Mouse (Mus musculus): ENCODE data around the gene Enpp7. TPM values are rescaled to one million over a fixed set of nuclear protein-coding genes. Genes with fewer than 3 reads are reported as not detected.

Gene Enpp7
- polyA plus RNA-seq (2012; rRNA removed), result 0.08 and 0.10 TPM in 2 replicates

DNA sequence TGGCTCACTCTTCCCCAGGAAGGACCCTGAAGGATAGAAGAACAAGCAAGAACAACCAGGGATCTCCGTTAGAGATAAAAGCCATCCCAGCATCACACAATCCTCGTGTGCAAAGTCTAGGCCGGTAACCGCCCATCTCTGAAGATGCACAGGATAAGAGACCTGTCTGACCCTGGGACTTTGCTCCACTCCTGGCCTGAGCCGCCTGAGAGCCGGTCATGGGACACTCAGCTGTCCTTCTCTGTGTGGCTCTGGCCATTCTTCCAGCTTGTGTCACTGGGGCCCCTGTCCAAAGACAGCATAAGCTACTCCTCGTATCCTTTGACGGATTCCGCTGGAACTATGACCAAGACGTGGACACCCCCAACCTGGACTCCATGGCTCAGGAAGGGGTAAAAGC, at the start of gene Enpp7:
TSS of gene Enpp7 (plus strand) at position 190 of the 400 bp plus-strand sequence.
- DNase-seq (ENCODE audit: extremely low spot score in 1 of 2, low spot score in 1 of 2), result no peak

DNA sequence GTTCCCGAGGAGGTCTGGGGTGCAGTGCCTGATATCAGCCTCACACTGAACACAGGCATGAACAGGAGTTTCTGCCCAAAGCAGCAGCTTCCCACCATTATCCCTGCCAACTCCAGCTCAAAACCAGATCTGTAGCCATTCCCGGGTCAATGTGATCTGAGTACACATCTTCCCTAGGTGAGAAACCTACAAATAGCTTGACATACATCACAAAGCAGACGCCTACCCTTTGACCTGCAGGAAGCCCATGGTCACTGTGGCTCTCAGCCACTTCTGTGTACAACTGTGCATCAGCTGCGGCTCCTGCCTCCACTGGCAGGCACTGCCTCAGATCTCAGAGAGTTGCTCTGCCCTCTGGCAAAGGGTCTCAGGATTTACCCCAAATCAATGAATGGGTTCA, 48.3 kb upstream of the Enpp7 start:
- no peak for DNase-seq (ENCODE audit: extremely low spot score in 1 of 2, low spot score in 1 of 2)

DNA sequence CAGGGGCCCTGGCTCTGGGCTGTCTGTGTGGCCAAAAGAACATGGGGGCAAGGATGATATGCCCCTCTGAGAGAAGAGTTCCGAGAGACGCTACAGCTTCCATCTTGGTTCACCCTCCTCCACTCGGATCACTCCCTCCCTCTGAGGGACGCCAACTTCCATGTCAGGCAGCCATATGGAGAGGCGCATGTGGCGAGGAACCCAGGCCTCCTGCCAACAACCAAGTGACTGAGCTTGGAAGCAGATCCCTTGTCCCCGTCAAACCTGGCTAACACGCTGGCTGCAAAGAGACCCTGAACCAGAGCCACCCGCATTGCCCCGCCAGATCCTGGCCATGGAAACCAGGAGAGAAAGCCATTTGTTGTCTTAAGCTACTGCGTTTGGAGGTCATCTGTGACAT, 47.4 kb upstream of the Enpp7 start:
- peak; percentile 36 to 80 for DNase-seq (ENCODE audit: extremely low spot score in 1 of 2, low spot score in 1 of 2)

DNA sequence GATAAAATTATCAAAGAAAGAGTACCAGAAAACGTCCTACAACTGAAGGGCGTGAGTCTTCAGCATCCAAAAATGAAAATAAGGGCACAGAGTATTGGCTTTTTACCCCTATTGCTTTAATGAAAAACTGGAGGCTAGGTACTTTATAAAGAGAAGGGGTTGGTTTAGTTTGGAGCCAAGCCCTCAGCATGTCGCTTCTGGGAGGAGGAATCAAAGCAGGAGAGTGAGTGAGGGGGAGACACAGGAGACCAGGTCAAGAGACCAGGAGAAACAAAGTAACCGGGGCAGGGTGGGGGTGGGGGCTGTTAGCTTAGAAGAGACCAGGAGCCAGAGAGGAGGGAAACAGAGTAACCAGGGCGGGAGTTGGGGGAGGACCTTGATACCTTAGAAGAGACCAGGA, 46.7 kb upstream of the Enpp7 start:
- no peak for DNase-seq (ENCODE audit: extremely low spot score in 1 of 2, low spot score in 1 of 2)

DNA sequence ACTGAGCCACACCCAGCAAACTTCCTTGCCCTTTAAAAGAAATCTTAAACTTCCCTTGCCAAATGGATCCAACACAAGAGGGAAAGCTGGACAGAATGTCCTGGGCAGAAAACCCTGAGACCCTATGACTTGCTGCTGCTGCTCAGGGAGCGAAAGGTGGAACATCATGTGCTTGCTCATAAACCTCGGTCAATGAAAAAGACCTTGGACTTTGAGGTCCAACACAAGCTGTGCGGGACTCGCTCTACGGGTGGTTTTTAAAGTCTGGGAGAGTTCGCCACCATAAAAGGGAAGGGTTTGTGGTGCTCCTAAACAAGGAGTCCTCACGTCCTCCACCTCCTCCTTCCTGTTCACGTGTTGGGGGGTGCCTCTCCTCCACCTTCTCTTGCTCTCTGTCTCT, 42.1 kb upstream of the Enpp7 start:
- no peak for DNase-seq (ENCODE audit: extremely low spot score in 1 of 2, low spot score in 1 of 2)

DNA sequence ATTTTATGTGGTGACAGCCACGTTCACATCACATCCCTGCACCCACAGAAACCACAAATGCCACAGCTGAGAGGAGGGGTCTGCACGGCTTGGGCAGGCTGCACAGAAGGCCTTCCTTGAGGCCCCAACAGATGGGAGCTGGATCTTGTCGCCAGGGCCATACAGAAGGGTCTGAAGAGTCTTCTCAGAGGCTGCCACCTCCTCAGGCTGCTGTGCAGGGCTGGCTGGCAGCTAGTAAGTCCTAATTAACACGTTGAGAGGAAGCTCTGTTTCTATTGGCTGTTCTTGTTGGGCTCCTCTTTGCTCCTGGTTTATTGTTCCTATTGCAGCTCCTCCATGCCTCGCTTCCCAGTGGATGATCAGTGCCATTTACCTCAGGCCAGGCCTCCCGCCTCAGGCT, 33.0 kb upstream of the Enpp7 start:
- DNase-seq (ENCODE audit: extremely low spot score in 1 of 2, low spot score in 1 of 2), result no peak

DNA sequence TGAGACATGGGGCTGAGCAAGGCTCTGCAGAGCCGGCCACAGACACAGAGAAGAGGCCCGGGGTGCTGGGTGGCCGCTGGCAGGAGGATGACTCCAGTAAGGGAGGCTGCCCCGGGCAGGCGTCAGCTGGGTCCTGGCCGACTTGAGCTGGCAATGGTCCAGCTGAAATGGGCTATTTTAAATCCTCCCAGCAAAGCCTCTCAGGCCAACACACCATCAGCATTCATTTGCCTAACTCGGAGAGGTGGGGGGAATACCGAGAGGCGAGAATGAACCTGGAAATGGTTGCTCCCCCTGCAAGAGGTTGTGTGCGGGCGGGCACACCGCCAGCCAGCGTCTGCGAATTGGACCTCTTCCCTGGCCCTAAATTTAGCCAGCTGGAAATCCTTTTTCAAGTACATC, 30.9 kb upstream of the Enpp7 start:
- DNase-seq (ENCODE audit: extremely low spot score in 1 of 2, low spot score in 1 of 2), result peak; percentile 20 to 79

DNA sequence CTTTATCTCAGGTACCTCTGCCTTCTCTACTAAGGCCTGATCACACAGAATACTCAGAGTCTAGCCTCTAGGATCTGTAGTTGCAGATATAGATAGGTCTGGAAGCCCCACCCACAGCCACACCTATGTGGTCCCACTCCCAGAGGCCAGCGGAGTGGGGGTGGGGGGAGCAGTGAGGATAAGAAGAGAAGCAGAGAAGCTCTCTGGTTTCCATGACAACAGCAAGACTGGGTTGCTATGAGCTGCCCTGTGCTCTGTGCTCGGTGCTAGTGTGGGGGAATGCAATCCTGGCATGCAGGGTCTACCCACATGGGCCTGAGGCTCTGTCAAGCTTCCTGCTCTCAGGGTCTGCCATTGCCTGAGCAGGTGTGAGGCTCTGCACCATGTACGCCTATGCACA, 27.3 kb upstream of the Enpp7 start:
- peak; percentile 34 to 56 for DNase-seq (ENCODE audit: extremely low spot score in 1 of 2, low spot score in 1 of 2)

DNA sequence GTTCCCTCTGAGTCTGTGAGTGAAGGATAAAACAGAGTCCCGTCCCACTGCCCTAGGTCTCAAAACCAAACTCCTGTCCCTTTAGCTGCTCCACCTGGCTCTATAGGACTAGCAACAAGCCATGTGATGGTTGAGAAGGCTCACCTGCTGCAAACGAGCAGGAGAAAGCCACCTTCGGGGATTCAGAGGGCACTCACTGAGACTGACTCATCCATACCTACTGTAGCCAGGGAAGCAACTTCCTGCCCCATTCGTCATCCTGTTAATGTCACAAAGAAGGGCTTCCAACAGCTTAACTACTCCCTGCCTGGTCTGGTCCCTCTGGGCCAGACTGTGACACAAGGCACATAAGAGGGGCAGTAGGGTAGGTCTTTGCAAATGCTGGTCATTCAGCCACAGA, 25.5 kb upstream of the Enpp7 start:
- no peak for DNase-seq (ENCODE audit: extremely low spot score in 1 of 2, low spot score in 1 of 2)

DNA sequence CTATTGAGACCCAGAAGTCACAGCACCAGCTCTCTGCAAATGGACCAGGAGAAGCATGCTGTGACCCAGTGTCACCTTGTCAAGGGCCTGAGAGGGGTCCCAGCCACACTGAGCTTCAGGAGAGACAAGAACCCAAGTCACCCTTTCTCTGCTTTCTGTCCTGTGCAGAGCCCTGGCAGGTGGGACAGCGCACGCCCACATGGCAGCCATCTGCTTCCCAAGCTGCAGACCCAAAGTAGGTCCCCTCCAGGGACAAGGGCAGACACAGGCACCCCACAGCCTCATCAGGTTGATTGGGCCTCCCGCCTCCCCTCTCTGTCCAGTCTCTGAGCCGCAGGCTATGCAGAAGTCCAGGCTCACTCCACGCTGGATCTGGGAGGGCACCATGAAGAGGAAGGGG, 24.1 kb upstream of the Enpp7 start:
- no peak for DNase-seq (ENCODE audit: extremely low spot score in 1 of 2, low spot score in 1 of 2)

DNA sequence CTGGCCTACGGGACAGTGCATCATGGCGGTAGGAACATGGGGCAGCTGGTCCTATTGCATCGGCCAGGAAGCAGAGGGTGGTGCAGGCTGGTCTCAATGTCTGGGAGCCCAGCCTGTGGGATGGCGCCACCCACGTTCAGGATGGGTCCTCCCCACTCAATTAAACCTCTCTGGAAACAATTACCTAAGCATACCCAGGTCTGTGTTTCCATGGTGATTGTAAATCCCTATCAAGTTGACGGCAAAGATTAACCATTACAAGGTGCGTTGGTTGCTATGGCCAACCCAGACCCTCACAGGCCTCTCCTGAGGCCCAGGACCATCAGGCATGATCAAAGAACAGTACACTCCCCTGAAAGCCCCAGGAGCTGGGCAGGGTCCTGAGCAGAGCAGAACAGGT, 22.9 kb upstream of the Enpp7 start:
- no peak for DNase-seq (ENCODE audit: extremely low spot score in 1 of 2, low spot score in 1 of 2)

DNA sequence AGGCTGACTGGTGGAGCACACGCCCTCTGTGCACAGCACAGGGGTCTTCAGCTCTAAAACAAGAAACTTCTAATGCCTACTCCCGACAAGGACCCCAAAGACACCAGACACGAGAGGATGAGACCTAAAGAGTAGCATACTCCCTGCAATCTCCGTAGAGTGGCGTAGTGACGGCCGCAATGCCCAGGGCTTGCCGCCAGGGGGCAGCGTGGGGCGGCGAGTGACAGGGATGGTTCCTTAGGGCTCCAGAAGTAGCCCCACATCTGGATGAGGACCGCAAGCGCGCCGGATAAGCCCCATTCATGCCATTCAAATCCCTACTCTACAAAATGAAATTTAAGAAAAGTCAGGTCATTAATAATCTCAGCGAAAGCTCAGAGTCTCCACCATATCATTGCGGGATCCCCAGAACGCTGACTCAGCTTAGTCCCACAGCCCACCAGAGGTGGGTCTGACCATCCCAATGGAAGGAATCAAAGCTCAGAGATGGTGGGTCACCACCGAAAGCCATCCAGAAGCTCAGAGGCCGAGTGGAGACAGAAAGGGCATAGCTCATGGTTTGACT, 16.4 kb upstream of the Enpp7 start:
- DNase-seq (ENCODE audit: extremely low spot score in 1 of 2, low spot score in 1 of 2), result peak in 1 of 2 experiments; percentile 60

DNA sequence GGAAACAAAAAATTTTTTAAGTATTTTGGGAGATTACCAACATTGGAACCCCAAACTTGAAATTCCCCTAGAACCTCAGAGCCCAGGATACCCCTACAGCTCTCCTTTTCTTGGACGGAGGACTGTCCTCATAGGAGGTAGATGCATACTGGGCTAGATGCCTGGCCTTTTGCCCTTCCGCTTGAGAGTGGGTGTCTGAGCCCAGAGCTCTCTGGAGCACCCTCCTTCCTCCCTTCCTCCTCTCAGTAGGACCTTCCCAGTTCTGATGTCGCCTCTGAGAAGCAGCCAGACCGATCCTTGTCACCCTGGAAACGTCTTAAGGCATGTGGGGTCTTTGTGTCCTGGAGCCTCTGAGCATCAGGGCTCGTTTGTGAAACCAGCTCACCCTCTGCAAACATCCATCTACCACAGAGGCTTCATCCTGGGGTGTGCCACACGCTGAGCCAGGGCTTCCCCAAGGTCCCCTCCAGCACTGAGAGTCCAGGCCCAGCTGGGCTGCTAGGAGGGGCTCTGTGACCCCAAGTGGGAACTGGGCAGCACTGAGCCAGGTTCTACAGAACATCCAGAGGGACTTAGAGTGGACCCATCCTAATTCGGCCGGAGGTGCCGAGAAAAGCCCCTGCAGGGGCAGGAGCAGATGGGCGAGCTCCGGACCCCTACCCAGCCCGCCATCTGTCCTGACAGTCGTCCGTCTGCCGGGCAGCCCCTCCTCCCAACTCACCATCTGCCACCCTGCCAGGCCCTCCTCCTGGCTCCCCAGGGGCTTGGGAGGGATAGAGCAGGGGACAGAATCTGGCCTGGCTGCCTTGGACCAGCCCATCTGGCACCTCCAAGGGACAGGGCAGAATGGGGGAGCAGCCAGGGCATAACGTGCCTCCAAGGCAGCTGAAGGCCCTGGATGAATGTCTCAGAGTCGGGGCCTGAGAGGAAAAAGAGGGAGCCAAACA, 15.3 kb upstream of the Enpp7 start:
- no peak for DNase-seq (ENCODE audit: extremely low spot score in 1 of 2, low spot score in 1 of 2)

DNA sequence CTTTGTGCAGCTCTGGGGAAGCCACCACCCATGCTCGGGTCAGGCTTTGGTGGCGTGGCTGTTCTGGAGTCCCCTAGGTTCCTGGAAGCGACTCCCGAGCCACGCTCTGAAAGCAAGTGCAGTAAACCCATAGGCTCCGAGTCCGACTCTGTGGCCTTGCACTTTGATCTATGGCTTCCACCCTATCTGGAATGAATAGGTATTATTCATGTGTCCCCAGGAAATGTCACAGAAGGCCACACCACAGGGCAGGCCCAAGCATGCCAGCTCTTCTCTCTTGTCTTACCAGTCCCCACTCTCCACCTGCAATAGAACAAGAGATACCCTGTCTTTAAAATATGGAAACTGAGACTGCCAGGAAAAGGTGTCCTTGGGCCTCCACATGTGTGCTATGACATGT, 13.6 kb upstream of the Enpp7 start:
- DNase-seq (ENCODE audit: extremely low spot score in 1 of 2, low spot score in 1 of 2), result no peak

DNA sequence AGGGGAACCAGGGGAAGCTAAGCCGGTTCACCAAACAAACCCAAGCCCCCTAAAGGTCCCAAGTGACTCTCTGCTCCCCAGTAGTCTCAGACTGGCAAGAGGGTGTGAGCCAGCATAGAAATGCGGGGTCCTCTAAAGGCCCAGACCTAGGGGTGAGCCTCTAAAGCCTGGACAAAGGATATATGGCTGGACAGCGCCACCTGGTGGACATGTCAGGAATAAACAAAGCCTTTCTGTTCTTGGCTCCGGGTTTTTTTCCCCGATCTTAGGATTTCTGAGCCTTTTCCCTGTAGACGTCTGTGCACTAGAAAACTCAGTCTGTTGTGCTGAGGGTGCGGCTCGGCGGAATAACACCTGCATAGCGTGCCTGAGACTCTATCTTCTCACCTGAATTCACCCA, 12.6 kb upstream of the Enpp7 start:
- peak; percentile 51 to 93 for DNase-seq (ENCODE audit: extremely low spot score in 1 of 2, low spot score in 1 of 2)

DNA sequence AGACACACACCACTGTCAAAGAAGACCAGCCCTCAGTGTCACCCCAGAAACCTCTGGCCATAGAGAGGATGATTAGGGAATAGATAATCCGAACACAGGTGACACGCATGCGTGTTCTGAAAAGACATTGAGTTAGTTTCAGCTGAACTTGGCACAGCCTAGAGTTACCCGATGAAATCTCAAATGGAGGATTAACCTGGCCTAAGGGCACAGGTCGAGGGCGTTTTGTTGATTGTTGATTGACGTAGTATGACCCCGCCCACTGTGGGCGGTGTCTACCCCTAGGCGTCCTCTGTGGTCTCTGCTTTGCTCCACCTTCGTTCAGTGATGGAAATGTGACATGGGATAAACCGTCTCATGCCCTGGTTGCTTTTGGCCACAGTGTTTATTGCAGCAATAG, 12.1 kb upstream of the Enpp7 start:
- no peak for DNase-seq (ENCODE audit: extremely low spot score in 1 of 2, low spot score in 1 of 2)

DNA sequence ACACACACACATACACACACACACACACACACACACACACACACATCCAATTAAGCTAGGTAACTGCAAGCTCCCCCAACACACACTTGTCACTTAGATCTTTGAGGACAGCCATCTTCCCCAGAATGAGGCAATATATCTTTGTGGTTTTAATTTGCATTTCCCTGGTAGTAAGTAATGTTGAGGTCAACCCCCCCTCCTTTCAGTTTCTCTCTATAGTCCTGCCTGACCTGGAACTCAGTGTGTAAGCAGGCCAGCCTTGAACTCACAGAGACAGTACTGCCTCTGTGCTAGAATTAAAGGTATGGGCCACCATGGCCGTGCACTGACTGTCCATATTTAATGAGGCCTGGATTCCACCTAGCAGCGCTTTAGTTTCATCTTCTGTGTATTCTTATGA, 7.6 kb upstream of the Enpp7 start:
- no peak for DNase-seq (ENCODE audit: extremely low spot score in 1 of 2, low spot score in 1 of 2)

DNA sequence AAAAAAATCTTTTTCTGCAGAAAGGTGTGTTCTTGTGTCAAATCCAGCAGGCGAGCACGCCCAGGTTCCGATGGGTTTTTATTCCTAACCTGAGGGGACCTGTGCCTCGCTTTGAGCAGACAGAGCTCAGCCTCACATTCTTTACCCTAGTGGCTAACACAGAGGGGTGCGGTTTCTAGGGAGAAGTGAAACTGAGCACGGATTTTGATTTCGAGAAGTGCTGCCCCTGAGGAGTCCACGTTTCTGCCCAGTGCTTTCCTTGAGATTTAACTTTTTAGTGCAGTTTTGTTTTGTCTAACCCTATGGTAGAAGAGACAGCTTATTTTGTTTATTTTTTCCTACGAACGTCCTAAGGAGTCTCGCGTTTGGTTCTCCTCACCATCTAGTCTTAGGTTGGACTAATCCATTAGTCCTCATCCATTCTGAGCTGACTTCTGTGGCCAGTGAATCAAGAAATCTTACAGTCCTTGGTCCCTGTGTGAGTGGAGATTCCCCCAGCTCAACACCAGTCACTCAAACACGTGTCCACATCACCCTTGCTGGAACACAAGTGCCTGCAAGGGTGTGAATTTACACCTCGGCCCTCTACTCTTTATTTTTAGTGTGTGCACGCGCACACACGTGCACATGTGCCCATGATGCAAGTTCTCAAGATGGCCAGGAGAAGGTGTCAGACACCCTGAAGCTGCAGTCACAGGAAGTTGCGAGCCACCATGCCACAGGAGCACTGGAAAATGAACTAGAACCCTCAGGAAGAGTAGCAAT, 6.8 kb upstream of the Enpp7 start:
- no peak for DNase-seq (ENCODE audit: extremely low spot score in 1 of 2, low spot score in 1 of 2)

DNA sequence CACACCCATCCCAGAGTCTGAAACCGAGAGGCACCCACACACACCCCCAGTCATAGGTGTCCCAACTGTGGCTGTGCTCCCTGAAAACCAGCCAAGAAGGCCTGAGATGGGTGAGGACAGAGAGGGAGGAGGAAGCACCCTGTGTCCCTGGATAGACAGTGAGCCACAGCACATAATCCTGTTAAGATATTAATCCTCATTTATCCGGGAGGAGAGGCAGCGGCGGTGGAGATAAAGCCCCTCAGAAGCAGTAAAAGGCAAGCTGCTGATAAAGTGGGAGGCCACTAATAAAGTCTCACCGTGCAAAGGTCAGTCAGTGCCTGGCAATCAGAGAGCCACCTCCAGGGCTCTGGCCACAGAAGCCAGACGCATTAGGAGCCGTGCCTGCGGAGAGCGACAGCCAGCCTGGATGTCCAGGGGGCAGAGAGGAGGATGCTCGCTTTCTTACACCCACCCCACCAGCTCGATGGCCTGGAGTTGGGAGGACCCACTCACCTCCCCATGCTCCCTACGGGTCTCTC, 5.3 kb upstream of the Enpp7 start:
- DNase-seq (ENCODE audit: extremely low spot score in 1 of 2, low spot score in 1 of 2), result no peak

DNA sequence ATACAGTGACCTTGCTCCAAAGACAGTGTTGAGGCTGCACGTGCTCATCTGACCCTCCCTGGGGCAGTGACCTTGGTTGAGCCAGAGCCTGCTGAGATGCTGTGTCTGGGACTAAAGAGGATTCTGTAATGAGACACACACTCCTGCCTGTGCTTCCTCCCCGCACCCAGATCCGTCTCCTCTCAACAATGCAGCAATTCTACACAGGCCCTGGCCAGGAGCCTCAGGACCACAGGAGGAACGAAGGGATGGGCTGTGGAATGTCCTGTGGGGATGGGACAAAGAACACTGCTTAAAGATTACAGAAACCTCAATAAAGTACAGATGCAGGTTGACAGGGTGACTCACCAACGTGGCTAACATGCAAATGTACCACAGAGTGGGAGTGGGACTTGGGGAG, 2.4 kb upstream of the Enpp7 start:
- no peak for DNase-seq (ENCODE audit: extremely low spot score in 1 of 2, low spot score in 1 of 2)

DNA sequence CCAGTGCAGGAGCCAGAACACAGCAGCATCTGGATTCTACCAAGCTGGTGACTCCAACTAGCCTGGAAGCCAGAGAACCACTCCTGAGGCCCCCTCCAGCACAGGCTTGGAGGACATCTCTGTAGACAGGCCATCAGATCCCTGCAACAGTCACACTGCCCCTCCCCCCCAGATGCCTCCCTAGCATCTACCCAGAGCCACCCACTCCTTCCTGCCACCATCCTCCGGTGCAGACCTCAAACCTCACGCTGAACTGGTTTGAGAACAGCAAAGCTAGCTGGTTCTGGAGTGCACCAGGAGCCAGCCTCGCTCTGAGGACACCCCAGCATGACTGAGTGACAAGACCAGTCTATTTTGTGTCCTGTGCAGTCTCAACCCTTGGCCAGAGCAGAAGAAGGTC, 4.8 kb downstream of the Enpp7 start:
- DNase-seq (ENCODE audit: extremely low spot score in 1 of 2, low spot score in 1 of 2), result peak in 1 of 2 experiments; percentile 30

Data from frontal cortex, adult 2 months (tissue).